Mouse (Mus musculus): ENCODE results near the gene Rapgef5.
A peak's percentile ranks its signal among the peaks of the same experiment; 100 is the strongest.

Gene Rapgef5

DNA sequence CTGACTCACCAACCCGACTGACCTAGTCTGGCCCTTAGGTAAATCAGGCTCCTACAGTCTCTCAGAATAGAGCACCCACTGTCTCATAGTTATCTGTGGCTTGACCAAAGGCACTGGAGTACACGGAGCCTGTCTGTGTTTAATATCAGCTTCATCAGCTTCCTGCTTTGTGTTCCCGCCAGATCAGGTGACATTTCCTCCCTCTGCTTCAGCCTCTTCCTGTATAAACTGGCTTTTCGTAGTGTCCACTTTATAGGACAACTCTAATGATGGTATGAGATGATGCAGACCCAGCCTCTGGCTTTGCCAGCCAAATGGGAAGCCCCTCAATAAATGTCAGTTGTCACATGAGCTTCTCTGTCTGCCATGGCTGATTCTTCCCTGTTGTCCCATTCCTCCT is 163.5 kb downstream of the Rapgef5 start:
- DNase-seq: no peak

DNA sequence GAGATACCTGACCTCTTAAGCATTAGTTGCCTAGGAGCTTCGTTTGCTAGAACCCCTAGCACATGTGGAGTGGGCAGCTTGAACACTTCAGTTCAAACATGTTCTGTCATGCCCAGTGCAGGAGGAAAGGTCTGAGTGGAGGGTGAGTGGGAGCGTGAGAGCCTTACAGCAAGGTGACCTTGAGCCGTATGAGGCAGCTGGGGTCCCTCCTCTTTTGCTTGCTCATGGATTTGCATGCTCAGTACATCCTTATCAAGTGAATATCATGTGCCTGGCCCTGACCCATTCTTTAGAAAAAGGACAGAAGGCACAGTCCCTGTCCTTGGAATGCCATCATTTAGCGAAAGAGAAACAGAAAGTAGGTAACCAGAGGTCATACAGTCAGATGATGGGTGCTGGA is 165.0 kb downstream of the Rapgef5 start:
- no peak for DNase-seq

DNA sequence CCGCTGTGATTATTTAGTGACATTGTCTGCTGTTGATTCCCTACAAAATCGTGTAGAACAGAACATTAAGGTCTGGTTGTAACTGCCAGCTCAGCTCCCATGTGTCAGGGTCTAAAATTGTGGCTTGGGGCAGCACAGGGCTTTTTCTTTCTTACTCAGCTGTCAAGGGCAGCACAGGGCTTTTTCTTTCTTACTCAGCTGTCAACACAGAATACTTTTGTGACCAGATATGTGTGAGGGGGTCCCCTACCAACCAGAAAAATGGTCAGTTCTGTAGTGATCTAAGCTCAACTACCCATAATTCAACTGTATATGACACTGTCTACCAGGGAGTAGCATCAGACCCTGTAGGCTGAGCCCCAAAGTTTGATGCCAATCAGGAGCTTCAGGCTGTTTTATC is 167.1 kb downstream of the Rapgef5 start:
- DNase-seq: no peak

DNA sequence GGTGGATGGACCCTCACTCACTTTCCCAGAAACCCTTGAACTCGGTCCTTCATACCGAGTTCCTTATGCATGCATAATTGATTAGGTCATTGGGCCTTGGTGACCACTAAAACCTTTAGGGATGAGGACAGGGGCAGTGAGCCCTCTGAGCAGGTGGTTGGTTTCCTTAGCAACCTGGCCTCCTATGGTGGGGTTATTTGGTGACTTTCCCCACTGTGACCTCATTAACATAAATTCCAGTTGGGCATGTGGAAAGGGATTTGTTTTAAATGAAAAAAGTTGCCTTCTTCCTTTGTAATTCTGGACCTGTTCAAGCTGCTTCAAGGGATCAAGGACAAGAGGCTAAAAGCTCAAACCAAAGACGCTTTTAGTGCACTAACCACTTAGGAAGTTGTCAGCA is 167.7 kb downstream of the Rapgef5 start:
- DNase-seq: no peak

DNA sequence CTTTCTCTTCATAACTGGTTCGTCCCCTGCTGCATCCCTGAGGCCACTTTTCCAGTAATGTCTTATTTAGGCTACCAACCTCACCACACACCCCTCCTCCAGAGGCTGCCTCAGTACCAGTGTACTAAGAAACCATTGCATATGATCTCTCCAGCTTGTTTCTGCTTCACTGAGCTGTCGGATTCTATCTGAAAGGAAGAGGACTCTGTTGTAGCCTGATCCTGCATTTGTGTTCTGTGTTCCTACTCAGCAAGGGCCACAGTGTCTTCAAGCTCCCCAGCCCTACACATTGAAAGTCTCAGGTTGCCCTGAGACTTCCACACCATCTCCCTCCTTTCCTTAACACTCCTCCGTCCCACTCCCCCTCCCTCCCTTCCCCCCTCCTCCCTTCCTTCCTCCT is 168.5 kb downstream of the Rapgef5 start:
- DNase-seq: no peak

DNA sequence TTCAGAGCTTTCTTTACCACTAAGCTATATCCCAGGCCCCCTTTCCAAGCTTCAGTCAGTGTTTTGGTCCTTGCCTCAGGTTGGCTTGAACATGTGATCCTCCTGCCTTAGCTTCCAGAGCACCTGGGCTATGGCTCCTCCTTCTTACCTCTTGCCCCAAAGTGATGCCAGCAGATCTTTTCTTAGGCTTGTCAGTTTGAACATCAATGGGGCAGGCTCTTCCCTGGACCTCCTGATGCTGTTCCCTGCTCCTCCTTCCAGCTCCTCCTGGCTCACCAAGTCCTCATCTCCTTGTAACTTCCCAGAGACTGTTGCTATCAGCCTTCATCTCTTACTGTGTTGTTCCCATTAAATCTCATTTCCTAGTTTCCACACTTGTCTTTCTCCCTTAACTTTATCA is 169.1 kb downstream of the Rapgef5 start:
- no peak for DNase-seq

DNA sequence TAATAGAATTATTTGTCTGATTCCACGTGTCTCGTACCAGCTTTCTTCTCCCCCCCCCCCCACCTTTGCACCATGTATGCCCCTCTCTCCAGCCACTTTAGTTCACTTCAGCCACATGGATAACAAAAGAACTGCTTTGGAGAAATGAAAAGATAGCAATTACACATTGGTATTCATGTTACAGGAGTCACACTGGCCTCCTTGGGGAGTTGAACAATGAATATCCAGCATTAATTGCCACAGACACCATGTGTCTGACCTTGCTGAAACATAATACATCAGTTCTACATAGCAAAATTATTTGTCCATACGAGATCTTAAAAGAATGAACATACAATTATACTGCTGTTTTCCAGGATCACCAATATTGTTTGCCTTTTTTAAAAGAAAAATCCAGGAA is 170.5 kb downstream of the Rapgef5 start:
- DNase-seq: no peak

DNA sequence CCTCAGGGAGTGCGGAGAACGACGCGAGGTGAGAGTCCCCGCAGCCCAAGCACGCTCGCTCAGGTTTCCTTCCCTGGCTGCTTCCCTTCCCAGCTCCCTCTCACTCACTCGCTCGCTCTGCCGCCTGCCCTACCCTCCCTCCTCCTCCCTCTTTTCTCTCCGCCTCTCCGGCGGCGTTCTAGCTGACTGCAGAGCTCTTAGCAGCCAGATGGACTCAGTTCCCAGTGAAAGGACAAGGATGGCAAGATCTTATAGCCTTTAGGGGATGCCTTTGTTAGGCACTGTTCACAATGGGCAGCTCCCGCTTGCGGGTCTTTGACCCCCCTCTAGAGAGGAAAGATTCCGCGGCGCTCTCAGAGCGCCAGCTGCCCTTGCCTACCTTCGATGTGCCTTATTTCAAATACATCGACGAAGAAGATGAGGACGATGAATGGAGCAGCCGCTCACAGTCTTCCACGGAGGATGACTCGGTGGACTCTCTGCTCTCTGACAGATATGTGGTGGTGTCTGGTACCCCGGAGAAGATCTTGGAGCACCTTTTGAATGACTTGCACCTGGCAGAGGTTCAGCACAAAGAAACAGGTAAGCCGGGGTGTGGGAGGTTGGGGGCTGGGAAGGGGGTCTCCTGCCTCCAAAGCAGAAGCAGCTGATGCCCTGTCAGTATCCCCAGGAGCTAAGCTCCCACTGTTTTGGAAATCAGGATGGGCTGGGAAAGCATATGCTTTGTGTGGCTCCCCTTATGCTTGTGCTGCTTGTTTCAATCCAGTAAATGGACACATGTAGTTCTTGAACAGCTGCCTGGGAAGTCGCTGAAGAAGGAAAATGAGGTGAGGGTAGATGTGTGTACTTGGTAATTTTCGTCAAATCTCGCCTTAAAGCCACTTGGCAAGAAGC is 172.6 kb downstream of the Rapgef5 start:
- DNase-seq: peak; percentile 48

DNA sequence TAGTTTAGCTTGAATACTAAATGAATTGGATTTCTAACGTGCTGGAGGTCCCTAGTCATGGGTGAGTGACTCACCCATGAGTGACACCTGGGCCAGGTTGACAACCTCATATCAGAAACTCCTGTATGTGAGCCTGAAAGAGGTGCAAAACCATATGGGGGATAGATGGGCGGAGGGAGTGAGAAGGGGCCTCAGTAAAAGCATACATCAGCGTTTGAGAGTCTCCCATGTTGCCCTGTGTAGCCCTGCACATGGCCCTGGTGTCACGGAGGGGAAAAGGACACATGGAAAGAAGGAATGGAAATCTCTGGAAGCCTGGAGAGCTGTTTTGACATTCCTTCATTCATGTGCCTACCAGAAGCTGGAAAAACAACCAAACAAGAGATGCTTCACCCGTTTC is 175.1 kb downstream of the Rapgef5 start:
- no peak for DNase-seq

DNA sequence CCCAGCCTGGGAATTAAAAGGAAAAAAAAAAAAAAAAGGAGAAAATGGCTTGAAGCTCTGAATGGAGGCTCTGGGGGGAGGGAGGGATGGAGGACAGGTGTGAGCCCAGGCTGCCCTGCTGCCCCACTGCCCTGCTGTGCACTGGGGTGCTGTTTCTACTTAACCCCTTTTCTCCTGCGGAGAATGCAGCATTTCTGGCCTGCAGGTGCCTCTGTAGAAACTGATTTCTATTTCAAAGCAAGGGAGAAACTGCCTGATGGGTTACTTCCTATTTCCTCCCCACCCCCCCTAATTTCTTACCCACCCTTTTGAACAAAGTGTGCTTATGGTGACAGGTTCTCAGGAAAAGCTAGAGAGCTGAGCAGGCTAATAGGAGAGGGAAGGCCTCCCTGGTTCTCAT is 176.5 kb downstream of the Rapgef5 start:
- DNase-seq: no peak

DNA sequence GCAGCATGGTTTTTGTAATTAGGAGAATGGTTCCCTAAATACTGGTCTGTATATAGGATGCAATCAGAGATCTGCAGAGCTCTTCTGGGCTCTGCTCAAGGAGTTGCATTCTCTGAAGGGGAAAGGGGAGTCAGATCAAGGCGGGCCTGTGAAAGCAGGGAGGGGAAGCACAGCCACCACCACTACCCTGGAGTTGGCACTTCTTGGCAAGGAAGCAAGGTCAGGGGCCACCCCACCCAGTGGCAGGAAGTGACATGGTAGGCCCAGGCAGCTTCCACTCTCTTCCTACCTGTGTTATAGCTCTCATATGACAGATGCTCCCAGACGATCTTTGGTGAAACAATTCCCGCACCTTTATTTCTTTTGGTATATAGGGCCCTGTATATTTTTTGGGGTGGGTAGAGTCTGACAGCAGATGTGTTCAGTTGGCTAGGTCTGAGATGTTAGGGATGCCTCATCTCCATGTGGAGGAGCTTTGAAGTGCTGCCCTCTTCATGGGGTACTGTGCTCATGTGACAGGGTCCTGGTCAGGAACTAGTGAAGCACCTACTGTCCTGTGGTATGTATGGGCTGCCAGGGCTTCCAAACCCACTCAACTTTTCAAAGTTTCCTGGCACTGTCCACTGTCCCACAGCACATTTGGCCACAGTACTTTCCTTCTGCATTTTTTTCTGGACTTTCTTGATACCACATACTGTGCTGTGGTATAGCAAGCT is 183.8 kb downstream of the Rapgef5 start:
- no peak for DNase-seq

DNA sequence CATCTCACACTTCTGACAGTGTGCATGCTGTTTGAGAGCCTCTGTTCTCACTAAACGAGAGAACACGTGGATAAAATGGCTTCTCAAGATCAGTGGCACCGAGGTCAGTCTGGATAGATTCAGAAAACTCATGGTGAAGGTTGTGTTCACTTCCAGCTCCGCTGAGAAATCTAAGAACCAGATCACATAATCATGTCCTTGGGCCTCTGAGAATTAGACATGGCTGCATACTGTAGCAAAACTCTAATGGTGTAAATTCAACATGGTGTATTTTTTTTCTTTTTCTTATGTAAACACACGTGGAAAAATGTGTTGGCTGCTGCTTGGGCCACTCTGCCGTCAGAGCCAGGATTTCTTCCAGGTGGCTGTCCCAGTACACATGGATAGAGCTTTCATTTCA is 184.6 kb downstream of the Rapgef5 start:
- DNase-seq: no peak

DNA sequence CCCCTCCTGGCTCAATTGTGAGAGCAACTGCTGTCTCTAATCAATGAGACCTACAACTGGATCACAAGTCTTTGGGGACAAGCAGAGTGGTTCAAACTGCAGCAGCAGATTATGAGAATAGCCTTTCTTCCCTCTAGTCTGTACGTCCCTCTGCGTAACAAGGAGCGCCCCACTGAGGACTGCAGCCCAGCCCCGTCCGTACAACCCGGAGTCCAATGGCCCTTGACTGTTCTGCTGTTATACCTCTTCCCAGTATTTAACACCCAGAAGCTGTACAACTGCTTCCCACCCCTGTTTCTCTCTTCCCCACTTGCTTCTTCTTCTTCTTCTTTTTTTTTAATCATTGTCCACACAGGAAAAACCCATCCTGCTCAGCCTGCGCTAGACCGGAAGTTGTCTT is 186.0 kb downstream of the Rapgef5 start:
- DNase-seq: no peak

DNA sequence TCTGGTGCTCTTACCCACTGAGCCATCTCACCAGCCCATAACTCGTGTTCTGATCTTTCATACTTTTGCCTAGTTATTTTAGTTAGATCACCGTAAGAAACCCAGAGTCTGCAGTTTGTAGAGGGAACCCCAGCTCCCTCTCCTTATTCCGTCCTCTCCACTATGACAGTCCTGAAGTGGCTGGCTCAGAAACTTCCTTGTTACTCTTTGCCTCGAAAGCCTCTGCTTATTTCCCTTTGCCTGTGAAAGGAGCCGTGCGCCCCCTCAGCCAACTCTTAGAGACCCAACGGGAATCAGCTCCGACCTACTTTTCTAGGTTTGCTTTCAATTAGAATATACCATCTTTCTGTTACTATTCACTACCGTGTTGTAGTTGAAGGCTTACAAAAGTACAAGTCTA is 186.6 kb downstream of the Rapgef5 start:
- DNase-seq: no peak

DNA sequence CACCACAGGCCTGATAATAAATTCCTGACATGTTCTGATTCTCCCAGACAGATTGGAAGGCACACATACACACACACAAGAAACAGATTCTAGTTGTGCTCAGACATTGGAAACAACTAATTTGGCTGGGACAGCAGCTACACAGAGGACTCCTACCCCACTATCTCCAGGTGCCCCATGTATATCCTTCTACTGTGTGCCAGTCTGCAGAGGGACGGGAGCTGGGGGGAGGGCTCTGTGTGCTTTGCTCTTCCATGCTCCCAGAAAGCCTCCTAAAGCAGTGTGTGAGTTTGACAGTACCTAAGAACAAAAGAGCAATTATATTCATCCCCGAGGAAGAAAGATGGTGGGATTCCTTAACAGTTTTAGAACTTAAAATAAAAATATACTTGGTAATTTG is 187.1 kb downstream of the Rapgef5 start:
- no peak for DNase-seq

DNA sequence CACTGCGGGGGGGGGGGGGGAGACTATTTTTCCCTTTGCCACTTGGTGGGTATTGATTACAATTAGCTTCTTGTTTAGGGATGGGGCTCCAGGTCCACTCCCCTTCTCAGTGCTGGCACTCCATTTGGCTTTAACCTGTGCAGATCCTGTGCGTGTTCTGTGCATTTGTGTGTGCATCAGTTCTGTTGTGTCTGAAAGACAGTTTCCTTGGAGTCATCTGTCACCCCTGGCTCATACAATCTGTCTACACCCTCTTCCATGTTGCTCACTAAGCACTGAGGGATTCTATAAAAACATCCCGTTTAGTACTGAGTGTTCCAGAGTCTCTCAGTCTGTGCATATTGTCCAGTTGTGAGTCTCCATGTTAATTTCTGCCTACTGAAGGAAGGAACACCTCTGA is 189.0 kb downstream of the Rapgef5 start:
- no peak for DNase-seq

DNA sequence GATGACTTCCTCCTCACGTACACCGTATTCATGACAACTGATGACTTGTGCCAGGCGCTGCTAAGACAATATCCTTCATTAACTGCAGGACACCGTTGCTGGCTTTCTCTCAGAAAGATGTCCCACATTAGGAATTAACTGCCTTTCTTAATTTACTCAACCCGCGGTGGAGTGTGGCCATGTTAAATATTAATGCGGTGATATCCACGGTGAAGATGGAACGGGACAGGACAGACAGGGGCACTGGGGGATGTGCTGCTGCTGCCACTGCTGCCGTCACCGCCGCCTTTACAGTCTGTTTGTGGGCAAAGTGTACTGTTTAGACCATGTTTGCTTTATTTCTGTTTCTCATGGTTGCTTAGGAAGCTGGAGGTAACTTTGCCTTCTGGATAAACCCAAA is 193.0 kb downstream of the Rapgef5 start:
- DNase-seq: no peak

DNA sequence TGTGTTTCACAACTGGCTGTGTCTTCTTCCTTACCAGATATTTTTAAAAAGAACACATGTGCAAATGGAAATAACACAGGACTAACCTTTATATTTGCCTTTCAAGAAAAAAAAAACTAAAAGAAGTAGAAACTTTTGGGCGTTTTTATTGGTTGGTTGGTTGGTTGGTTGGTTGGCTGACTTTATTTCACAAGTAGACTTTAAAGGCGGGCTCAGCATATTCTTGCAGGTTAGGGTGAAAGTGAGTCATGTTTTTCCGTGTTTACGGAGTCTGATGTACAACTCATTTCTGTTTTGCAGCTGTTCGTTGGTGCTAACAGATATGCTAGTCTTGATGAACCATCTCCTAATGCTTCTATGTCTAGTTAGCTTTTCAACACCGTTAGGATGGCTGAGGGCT is 196.2 kb downstream of the Rapgef5 start:
- DNase-seq: no peak

DNA sequence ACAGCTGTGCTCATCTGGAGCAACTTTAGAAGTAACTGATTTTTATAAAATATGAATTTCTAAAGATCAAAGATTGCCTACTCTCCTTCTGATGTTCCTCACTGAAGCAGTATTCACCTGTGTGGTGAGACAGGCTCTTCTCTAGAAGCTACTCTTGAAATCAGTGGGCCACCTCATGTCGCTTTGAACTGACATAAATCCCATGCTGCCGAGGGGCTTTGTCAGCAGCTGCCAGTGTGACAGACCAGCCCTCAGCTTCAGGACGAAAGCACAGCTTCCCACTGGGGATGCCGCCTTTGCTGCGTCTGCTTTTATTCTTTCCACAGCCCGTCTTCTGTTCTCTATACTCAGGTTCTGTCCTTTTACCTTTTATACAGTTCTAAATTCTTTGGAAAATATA is 197.3 kb downstream of the Rapgef5 start:
- DNase-seq: no peak

DNA sequence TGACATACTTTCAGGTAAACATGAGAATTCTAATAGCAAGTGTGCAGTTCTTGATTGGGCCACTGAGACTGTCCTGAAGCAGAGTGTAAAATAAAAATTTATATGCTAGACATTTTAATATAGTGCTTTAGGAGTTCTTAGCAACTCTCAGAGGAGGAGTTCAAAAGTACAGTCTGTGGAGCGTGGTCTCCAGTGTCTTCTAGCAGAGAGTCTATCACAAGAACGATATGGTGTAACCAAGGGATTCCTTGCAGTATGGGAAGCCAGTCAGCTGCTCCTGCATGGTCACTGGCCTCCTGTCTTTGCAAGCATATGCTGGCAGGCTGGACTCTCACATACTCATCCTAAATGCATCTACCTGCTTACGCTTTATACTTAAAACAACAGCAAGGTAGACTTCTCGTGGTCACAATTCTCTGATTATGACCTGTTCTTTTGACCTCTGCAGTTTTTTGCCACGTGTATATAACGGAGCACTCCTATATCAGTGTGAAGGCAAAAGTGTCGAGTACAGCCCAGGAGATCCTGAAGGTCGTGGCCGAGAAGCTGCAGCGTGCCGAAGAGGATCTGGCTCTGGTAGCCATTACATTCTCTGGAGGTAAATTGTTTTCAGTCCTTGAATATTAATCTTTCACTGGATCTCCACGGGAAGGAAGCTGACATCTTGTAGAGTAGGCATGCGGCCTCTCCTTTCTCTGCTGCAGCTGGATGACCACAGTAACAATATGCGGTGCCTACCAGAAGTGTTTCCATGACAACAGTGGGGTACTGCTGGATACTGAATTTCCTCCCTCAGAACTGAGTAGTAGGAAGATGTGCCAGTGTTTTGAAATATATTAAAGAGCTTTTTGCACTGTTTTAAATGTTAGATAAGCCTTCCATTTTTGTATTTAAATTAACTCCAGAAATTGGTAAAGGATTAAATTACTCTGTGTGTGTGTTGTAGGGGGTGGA is 204.8 kb downstream of the Rapgef5 start:
- no peak for DNase-seq

DNA sequence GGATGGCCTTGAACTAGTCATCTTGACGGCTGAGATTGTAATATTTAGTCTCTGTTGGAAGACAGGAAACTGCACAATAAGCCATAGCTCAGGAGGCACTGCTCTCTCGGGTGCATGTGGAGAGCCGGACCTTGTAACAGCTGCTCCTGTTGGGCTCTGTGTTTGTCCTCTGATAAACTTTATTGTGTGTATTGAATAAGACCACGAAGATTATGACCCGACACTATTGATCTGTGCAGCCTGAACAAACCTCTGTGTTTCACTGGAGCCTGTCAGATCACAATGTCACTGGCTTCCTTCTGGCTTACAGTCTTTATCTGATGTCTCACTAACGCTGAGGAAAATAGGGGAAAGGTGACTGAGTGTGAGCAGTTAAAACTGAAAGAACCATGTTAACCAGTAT is 205.5 kb downstream of the Rapgef5 start:
- no peak for DNase-seq

DNA sequence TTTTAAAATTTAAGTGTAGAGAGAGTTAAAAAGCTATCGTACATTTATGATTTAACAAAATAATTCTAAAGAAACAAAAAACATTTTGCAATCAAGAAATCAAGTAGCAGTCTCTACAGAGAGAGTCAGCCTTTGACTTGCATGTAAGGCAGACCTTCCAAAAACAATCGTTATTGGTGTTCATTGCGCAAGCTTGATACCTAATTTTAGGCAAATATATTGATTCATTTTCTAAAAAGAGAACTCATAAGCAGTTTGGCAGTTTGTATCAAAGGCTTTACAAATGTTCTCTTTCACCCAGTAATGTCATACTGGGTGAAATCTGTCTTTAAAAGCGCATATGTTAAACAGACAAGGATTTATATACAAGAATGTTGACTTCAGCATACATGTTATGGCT is 208.7 kb downstream of the Rapgef5 start:
- DNase-seq: no peak

DNA sequence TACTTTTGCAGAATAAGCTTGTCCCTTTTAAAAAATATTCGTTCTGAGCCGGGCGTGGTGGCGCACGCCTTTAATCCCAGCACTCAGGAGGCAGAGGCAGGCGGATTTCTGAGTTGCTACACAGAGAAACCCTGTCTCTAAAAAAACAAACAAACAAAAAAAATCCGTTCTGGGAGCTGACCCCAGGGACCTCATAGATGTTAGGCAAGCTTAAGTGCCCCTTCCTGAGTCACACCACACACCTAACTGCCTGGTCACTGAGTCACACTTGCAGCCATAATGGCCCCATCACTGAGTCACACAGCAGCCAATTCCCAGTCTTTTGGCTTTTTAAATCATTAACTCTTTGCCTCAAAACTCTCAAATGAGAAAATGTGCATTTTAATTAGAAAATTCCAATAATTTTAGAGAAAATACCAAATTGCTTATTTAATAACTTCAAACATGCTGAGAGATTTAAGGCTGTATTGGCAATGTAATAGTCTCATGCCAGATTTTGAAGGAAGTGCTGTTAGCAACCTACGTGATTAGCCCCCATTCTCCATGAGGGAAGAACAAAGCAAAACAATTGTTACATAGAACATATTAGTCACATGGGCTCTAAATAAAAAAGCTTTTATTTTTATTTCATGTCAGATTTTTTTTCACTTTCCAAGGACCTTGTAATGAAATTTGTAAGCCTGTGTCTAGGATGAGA is 211.3 kb downstream of the Rapgef5 start:
- DNase-seq: no peak
